Mouse (Mus musculus) urinary bladder, adult 2 months (tissue): ENCODE data around the gene Timp3. TPM values are rescaled to one million over a fixed set of nuclear protein-coding genes. Genes with fewer than 3 reads are reported as not detected.

Experiments used
- DNase-seq: peaks from one replicate; pipeline ENCODE4 v3.0.0; 2022; ENCODE audit warnings: low spot score
- polyA plus RNA-seq: library from polyadenylated mRNA; depleted of rRNA; stranded (reverse); fragments of >200 nt; gene quantifications from 2 replicates; pipeline ENCODE4 v1.2.3, GENCODE M21; 2012; rRNA removed

Timp3 gene
- polyA plus RNA-seq, 1 experiment: 182 TPM

GRCm38 (mm10) chr10:86387821-86388440, 87.8 kb downstream of the Timp3 start:
- no peak for DNase-seq

- no peak for DNase-seq
Observed at GRCm38 (mm10) chr10:86388803-86389202, 88.6 kb downstream of the Timp3 start.

- no peak for DNase-seq
Observed at GRCm38 (mm10) chr10:86389357-86389756, 89.2 kb downstream of the Timp3 start.

GRCm38 (mm10) chr10:86389913-86390312, 89.7 kb downstream of the Timp3 start:
- no peak for DNase-seq

- DNase-seq: no peak
Observed at GRCm38 (mm10) chr10:86392399-86392798, 92.2 kb downstream of the Timp3 start.

- no peak for DNase-seq
Observed at GRCm38 (mm10) chr10:86397577-86398346, 97.6 kb downstream of the Timp3 start.

GRCm38 (mm10) chr10:86398347-86398720, 98.2 kb downstream of the Timp3 start:
- DNase-seq: no peak

Other genes with a start within 250 kb of the Timp3 start
- 0.73 and 1.0 TPM in 2 replicates for gene Syn3, start 198.5 kb downstream of the Timp3 start, polyA plus RNA-seq